Mouse (Mus musculus): Measurements from ENCODE around the gene Best3.

The Best3 gene

DNA sequence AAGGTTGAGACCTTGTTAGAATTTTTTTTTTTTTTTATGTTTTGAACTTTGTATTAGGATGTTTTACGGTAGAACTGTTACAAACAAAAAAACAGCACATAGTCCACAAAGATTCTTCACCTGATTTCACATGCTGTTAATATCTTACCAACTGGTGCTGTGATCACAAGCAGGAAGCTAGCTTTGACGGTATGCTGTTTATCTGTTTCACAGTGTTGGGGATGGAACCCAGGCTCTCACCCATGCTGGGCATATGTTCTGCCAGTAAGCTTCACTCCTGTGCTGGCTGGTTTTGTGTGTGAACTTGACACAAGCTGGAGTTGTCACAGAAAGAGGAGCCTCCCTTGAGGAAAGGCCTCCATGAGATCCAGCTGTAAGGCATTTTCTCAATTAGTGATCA, 8.3 kb upstream of the Best3 start:
- DNase-seq (ENCODE audit: low read depth, low spot score), result no peak

- DNase-seq (ENCODE audit: low read depth, low spot score), result no peak
Observed at GRCm38 (mm10) chr10:116978841-116979240, 7.3 kb upstream of the Best3 start.

DNA sequence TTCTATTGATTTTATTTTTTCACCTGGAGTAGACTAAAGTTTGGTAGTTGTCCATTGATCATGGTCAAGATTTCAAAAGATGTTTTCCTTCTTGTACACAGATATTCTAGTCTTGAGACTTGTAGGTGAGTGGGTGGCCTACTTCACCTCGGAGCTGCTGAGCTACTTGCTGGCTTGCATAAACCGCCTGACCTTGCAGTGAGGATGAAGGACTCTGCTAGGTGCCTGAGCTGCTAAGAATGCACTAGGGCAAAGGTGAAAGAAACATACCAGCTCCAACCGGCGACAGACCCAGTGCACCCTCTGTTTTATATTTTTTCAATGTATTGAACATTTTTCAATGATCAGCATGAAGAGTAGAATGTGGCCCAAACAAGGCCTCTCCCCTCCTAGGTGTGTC, 5.8 kb upstream of the Best3 start:
- DNase-seq (ENCODE audit: low read depth, low spot score), result no peak

GRCm38 (mm10) chr10:116980888-116981287, 5.2 kb upstream of the Best3 start:
- no peak for DNase-seq (ENCODE audit: low read depth, low spot score)

DNA sequence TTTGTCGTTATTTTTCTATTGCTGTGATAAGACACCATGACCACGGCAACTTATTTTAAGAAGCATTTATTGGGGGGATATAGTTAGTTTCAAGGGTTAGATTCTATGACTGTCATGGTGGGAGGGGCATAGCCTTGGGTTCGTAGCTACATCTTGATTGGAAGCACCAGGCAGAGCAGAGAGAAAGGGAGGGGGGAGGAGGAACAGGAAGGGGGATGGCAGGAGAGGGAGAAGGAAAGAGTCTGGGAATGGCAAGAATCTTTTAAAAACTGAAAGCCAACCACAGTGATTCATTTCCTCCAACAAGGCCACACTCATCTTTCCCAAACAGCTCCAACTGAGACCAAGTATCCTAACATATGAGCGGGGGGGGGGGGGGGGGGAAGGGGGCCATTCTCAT, 3.6 kb upstream of the Best3 start:
- DNase-seq (ENCODE audit: low read depth, low spot score), result no peak

DNA sequence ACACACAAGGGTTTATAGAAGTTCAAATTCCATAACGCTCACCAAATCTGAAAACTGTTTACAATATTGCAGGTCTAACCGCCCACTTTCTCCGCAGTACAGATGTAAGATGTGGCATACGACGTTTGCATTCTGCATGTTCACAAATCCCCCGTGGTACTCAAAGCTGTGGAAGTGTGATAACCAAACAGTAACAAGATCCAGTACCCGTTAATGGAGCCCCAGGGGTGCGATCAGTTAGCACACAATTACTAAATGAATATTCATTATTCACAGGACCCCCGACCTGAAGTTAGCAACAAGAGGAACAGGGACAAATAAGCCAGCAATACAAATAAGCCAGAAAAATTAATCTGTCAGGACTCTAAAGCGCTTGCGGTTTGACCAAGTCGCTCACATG, 1.3 kb upstream of the Best3 start:
- DNase-seq (ENCODE audit: low read depth, low spot score), result no peak

DNA sequence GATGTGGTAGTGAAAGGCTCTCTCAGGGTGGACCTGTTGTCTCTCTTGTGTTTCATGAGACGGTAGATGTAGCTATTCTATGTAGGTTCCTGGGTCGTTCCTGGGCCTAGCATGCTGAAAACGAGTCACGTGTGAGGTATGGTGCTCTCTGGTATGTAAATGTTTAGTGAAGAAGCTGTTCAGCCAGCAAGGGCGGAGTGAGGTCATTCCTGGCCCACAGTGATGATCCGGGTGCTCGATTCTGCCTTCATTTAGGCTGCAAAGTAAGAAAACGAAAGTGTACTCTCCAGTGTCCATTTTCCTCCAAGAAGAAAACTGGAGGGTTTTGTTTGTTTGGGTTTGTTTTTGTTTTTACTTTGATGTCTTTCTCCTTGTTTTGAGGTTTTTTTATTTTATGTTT, 7.9 kb downstream of the Best3 start:
- DNase-seq (ENCODE audit: low read depth, low spot score), result no peak

DNA sequence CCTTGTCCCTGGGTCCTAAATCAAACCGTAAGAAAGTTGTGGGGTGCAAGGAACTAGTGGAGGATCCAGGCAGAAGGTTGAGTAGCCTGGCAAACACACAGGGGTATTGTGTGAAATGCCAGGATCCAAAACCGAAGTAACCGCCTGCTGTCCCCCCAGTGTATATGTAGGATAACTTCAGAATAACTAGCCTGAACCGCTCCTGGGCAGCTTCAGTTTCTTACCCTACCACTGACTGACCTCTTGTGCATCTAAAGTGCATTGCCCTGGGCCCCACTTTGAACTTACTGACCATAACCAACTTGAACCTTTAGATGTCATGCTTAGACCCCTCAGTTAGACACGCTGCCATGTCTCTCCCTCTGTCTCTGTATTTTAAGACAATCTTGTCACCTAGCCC, 9.0 kb downstream of the Best3 start:
- DNase-seq (ENCODE audit: low read depth, low spot score), result no peak

DNA sequence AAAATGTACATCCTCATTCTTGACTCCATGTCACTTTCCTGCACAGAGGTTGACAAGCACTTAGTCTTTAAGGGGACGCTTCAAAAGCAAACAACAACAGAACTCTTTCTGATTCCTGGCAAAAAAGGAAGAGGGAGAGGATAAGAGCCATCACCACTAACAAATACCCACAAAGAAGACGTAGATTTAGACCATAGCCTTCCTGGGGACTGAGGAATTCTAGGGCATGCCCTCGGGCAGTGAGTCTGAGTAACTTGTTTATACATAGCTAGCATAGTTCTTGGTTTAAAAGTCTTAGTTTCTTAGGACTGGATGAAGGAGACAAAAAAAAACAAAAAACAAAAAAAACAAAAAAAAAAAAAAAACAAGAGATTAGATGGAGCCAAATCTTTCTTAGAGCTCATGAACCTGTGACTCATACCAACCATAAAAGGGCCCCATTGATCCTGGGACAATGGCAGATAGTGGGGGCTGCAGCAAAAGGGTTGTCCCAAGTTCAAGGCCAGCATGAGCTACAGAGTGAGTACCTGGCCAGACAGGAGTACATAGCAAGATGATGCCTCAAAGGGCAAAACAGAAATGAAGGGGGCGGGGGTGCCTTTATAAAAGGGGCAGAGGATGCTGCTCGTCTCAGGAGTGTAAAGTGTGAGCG, 9.6 kb downstream of the Best3 start:
- DNase-seq (ENCODE audit: low read depth, low spot score), result no peak

DNA sequence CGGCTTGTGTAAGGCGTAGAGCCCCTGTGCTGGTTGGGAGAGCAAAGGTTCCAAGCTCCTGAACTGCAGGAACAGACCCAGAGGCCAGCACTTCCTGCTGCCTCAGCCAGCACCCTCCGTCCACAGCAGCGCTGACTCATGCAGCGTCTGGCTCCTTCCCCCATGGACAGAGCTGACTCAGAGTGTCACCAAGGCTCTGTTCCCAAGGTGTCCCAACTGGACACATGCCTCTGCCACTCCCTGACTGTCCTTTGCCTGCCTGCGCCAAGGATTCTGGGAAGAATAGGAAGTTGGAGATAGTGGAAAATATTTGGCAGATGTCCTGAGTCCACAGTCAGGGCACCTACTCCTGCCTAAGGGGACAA, 10.1 kb downstream of the Best3 start:
- DNase-seq (ENCODE audit: low read depth, low spot score), result no peak

DNA sequence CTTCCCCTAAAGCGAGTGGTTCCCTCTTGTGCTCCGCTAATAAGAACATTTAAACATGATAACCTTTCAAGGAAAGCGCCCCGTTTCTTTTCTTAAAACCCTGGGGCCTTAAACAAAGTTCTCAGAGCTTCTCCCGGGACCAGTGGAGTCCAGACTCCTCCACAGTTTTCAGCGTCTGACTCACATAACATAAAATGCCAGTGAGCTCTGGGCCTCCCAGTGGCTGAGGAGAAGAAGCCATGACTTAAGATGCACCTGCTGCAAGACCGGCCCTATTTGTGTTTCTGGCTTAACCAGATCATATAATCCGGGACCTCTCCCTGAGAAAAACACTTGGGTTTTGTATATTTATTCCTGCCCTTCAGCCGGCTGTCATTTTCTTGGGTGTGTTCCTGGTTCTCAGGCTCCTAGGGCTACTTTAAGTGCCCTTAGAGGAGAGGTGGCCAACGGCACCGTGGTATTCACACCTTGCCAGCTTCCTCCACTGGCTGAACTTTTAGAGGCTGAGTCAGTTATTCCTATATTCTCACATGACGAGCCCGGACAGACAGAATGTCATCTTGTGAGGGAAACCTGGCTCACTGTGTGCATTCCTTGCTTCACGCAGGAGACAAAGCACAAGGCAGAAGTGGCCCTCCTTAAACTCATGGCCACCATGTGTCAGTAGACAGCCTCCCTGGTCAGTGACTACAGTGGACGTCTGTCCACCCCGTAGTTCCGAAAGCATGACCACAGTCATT, 12.8 kb downstream of the Best3 start:
- no peak for DNase-seq (ENCODE audit: low read depth, low spot score)

- DNase-seq (ENCODE audit: low read depth, low spot score), result no peak
Observed at GRCm38 (mm10) chr10:117000975-117001374, 14.9 kb downstream of the Best3 start.

- DNase-seq (ENCODE audit: low read depth, low spot score), result peak; percentile 71
Observed at GRCm38 (mm10) chr10:117004695-117005094, 18.6 kb downstream of the Best3 start.

GRCm38 (mm10) chr10:117005707-117006464, 19.8 kb downstream of the Best3 start:
- DNase-seq (ENCODE audit: low read depth, low spot score), result no peak

- DNase-seq (ENCODE audit: low read depth, low spot score), result no peak
Observed at GRCm38 (mm10) chr10:117009691-117010090, 23.6 kb downstream of the Best3 start.

GRCm38 (mm10) chr10:117011047-117011446, 24.9 kb downstream of the Best3 start:
- DNase-seq (ENCODE audit: low read depth, low spot score), result no peak

- peak; percentile 54 for DNase-seq (ENCODE audit: low read depth, low spot score)
Observed at GRCm38 (mm10) chr10:117013689-117014390, 27.7 kb downstream of the Best3 start.

DNA sequence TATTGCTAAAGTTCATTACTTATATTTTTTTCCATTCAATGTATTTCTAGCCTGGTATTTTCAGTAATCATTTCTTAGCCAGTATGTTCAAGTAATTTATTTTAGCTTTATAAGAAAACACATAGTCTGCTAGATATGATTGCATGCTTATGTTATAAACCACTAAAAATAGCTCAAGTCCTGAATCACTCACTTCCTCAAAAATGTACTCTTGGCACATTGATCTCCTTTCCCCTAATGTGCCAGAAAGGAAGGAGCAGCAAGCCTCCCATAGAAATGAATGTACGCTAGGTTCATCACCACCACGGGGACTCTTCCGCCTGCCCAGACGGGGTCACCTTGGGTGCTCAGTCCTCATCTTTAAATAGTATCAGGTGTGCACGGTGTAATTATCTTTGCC, 28.5 kb downstream of the Best3 start:
- no peak for DNase-seq (ENCODE audit: low read depth, low spot score)

- no peak for DNase-seq (ENCODE audit: low read depth, low spot score)
Observed at GRCm38 (mm10) chr10:117018281-117018840, 32.2 kb downstream of the Best3 start.

- DNase-seq (ENCODE audit: low read depth, low spot score), result peak; percentile 80
Observed at GRCm38 (mm10) chr10:117021020-117021754, 35.1 kb downstream of the Best3 start.

DNA sequence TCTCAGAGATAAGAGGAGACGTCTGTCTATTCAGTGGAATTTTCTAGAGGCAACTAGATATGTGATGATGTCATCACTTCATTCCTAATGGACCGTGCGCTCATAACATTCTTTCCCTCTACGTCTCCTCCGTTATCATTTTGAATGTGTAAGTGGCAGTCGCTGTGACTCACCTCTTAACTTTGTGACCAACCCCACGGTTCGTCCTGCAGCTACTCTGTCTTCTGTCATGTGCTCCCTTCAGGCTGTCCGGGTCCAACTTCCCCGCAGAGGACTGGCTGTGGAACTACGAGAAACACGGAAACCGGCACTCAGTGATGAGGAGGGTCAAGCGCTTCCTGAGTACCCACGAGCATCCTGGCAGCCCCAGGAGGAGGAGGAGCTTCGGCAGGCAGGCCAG, 37.6 kb downstream of the Best3 start:
- no peak for DNase-seq (ENCODE audit: low read depth, low spot score)
